8 mouse cellular contexts compared by ENCODE assay signal in the genomic region with DNA sequence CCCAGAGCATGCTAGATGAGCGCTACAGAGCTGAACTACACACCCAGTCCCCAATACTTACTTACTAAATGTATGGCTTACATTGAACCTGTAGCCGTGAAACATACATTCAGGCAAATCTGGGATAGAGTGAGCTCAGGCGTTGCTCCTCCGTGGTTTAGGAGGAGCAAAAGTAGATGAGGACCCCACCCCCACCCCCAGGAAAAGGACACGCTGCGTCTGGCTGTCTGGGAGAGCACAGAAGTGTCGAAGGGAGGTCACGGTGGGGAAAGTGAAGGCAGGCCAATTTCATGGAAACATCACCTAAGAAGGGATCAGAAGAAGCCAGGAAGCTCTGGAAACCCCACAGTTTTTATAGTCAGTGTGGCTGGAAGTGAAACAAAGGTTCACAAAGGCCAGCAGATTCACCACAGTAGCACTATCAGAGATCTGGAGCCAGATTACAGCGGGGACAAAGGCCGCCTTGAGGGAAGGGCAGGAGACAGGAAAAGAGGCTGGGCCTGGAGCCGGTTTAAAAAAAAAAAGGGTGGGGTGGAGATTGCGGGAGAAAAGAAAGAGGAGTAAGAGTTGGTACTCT. TPM values are rescaled to one million over a fixed set of nuclear protein-coding genes. Genes with fewer than 3 reads are reported as not detected.
DNase-seq lines count a peak whose midpoint lies in the region; ATAC-seq and TF ChIP-seq lines count a peak whose summit lies in the region.

No protein-coding gene starts in this region.

- peak; percentile 20; the same call in 1 of the 2 replicates for ATAC-seq in heart, postnatal 0 days (ENCODE audit: insufficient read depth, low read depth)
- ATAC-seq in hindbrain, embryonic 12.5 days (ENCODE audit: low FRiP score): no peak
- 0 out of 2 replicates have a peak, but pooled peaks have one; percentile 22 for ATAC-seq in midbrain, embryonic 11.5 days (ENCODE audit: low FRiP score)

- no peaks in the 10 kb centered on the region for H3K9me3 ChIP-seq in heart, postnatal 0 days (replicated peaks; ENCODE audit: control insufficient read depth, low read length)
- H3K9me3 ChIP-seq in hindbrain, embryonic 12.5 days (replicated peaks): no peaks in the 10 kb centered on the region
- no peaks in the 10 kb centered on the region for H3K9me3 ChIP-seq in midbrain, embryonic 11.5 days (ENCODE audit: control insufficient read depth, low read length)

- TF ChIP-seq CTCF in heart, postnatal 0 days (IDR thresholded peaks at IDR 0.05; ENCODE audit: low read depth): no peak

- H3K9ac ChIP-seq in heart, postnatal 0 days (replicated peaks; ENCODE audit: low read depth, low read length): peak overlapping the region; percentile 53
- peak overlapping the region; percentile 62 for H3K9ac ChIP-seq in hindbrain, embryonic 12.5 days
- H3K9ac ChIP-seq in midbrain, embryonic 11.5 days (ENCODE audit: low read length): peak overlapping the region; percentile 85

- H3K4me1 ChIP-seq in heart, postnatal 0 days (ENCODE audit: control insufficient read depth, insufficient read depth): peaks cover 15% of the 10 kb centered on the region; the same call in 1 of the 2 replicates
- H3K4me1 ChIP-seq in hindbrain, embryonic 12.5 days: peaks cover 10% of the 10 kb centered on the region
- peaks cover 10% of the 10 kb centered on the region for H3K4me1 ChIP-seq in midbrain, embryonic 11.5 days (ENCODE audit: control insufficient read depth, insufficient read depth, low read length)

- TF ChIP-seq EP300 in heart, postnatal 0 days (IDR thresholded peaks at IDR 0.05; ENCODE audit: low read depth): no peak

- no peaks in the 10 kb centered on the region for H3K36me3 ChIP-seq in heart, postnatal 0 days (replicated peaks; ENCODE audit: control insufficient read depth, insufficient read depth, low read length)
- H3K36me3 ChIP-seq in hindbrain, embryonic 12.5 days: no peaks in the 10 kb centered on the region
- H3K36me3 ChIP-seq in midbrain, embryonic 11.5 days (ENCODE audit: control insufficient read depth, insufficient read depth, low read length): no peaks in the 10 kb centered on the region

- H3K4me2 ChIP-seq in heart, postnatal 0 days (ENCODE audit: low read depth, low read length): peak overlapping the region; percentile 69
- peak overlapping the region; percentile 65 for H3K4me2 ChIP-seq in hindbrain, embryonic 12.5 days (replicated peaks)
- H3K4me2 ChIP-seq in midbrain, embryonic 11.5 days: peak overlapping the region; percentile 77

- H3K27me3 ChIP-seq in heart, postnatal 0 days (ENCODE audit: control insufficient read depth, insufficient read depth, low read length): no peaks in the 10 kb centered on the region
- no peaks in the 10 kb centered on the region for H3K27me3 ChIP-seq in hindbrain, embryonic 12.5 days
- no peaks in the 10 kb centered on the region for H3K27me3 ChIP-seq in midbrain, embryonic 11.5 days (ENCODE audit: control insufficient read depth, insufficient read depth, low read length)

- 6% methylated on average over 12 of the region's 12 CpGs for WGBS in heart, postnatal 0 days
- 3% methylated on average over 12 of the region's 12 CpGs for WGBS in hindbrain, embryonic 12.5 days
- 3% methylated on average over 12 of the region's 12 CpGs for WGBS in midbrain, embryonic 11.5 days

- H3K27ac ChIP-seq in heart, postnatal 0 days (ENCODE audit: low read depth): peak overlapping the region; percentile 94
- H3K27ac ChIP-seq in hindbrain, embryonic 12.5 days: peak overlapping the region; percentile 94
- peak overlapping the region; percentile 91 for H3K27ac ChIP-seq in midbrain, embryonic 11.5 days (ENCODE audit: low read depth, low read length)

- intact Hi-C loops in left cerebral cortex, postnatal 10 days (cut with DNase I): no loop called here

- peak overlapping the region; percentile 56 for H3K4me3 ChIP-seq in heart, postnatal 0 days (ENCODE audit: low read depth, low read length)
- H3K4me3 ChIP-seq in hindbrain, embryonic 12.5 days: peak overlapping the region; percentile 38
- H3K4me3 ChIP-seq in midbrain, embryonic 11.5 days (ENCODE audit: low read depth, low read length): peak overlapping the region; percentile 41

- peak; percentile 24 for DNase-seq in heart, postnatal 0 days (ENCODE audit: low spot score)
- no peak for DNase-seq in heart, adult 18-20 months
- peak; percentile 48 for DNase-seq in MN1 (ENCODE audit: low spot score)
- peak; percentile 95 for DNase-seq in midbrain, embryonic 11.5 days (ENCODE audit: low spot score, missing footprints)
- no peak for DNase-seq in cerebellum, adult 11-12 months
- no peak for DNase-seq in left cerebral cortex, postnatal 10 days (ENCODE audit: extremely low spot score in 1 of 2, low spot score in 2 of 2)
- DNase-seq in urinary bladder, adult 2 months (ENCODE audit: low spot score): no peak

RNA-seq across cellular contexts. Expression of gene Nsd1, which starts 20.0 kb away (rescaled TPM):
- 49.3 and 75.1 TPM in 2 replicates for total RNA-seq in heart, postnatal 0 days (2014; rRNA removed; ENCODE audit: low replicate concordance)
- 39.1 and 45.4 TPM in 2 replicates for polyA plus RNA-seq in heart, postnatal 0 days (2015; fragmentation: Nextera tagmentation; extraction: Ambion mirVana)
- 10 to 100 TPM; 51.8 to 51.9 TPM for total RNA-seq in heart, adult 18-20 months (2021)
- polyA plus RNA-seq in hindbrain, embryonic 12.5 days (2016; fragmentation: Nextera tagmentation; extraction: Ambion mirVana): 78.7 and 81.6 TPM in 2 replicates
- 68.0 TPM in 2 replicates for polyA plus RNA-seq in midbrain, embryonic 11.5 days (2014; fragmentation: Nextera tagmentation; extraction: Ambion mirVana)
- total RNA-seq in left cerebral cortex, postnatal 10 days (2021): 100 to 1,000 TPM; 141 to 149 TPM
- polyA plus RNA-seq in urinary bladder, adult 2 months (2012; rRNA removed): 25.8 and 32.1 TPM in 2 replicates

RNA-seq across cellular contexts. Expression of gene Fgfr4, which starts 37.2 kb away (rescaled TPM):
- total RNA-seq in heart, postnatal 0 days (2014; rRNA removed; ENCODE audit: low replicate concordance): not detected in 2 replicates
- polyA plus RNA-seq in heart, postnatal 0 days (2015; fragmentation: Nextera tagmentation; extraction: Ambion mirVana): 0.08 and 0.11 TPM in 2 replicates
- total RNA-seq in heart, adult 18-20 months (2021): under 1 TPM; 0.28 to 0.30 TPM
- polyA plus RNA-seq in hindbrain, embryonic 12.5 days (2016; fragmentation: Nextera tagmentation; extraction: Ambion mirVana): 2.7 and 2.9 TPM in 2 replicates
- polyA plus RNA-seq in midbrain, embryonic 11.5 days (2014; fragmentation: Nextera tagmentation; extraction: Ambion mirVana): 0.18 and 0.33 TPM in 2 replicates
- 1 to 10 TPM in 1 of 2 experiments, under 1 TPM in 1; 0.64 to 1.3 TPM for total RNA-seq in left cerebral cortex, postnatal 10 days (2021)
- 0.15 and 0.66 TPM in 2 replicates for polyA plus RNA-seq in urinary bladder, adult 2 months (2012; rRNA removed)

RNA-seq across cellular contexts. Expression of gene Gm17617, which starts 56.3 kb away (rescaled TPM):
- not detected in 2 replicates for total RNA-seq in heart, postnatal 0 days (2014; rRNA removed; ENCODE audit: low replicate concordance)
- not detected in 2 replicates for polyA plus RNA-seq in heart, postnatal 0 days (2015; fragmentation: Nextera tagmentation; extraction: Ambion mirVana)
- not detected for total RNA-seq in heart, adult 18-20 months (2021)
- polyA plus RNA-seq in hindbrain, embryonic 12.5 days (2016; fragmentation: Nextera tagmentation; extraction: Ambion mirVana): not detected in 2 replicates
- polyA plus RNA-seq in midbrain, embryonic 11.5 days (2014; fragmentation: Nextera tagmentation; extraction: Ambion mirVana): not detected in 2 replicates
- total RNA-seq in left cerebral cortex, postnatal 10 days (2021): not detected
- not detected in 2 replicates for polyA plus RNA-seq in urinary bladder, adult 2 months (2012; rRNA removed)

Comparison
In these comparisons a context has a peak if more than half of its experiments do, and no peak if none do; other contexts are left out.
1. DNase-seq: peak in heart, postnatal 0 days (single experiment), MN1 (single experiment) and midbrain, embryonic 11.5 days (single experiment); none in heart, adult 18-20 months (0 of 2), cerebellum, adult 11-12 months (single experiment), left cerebral cortex, postnatal 10 days (0 of 2) and urinary bladder, adult 2 months (single experiment).
2. Peak in every context shown above with its lines, with median percentiles within 50 percentile points of each other: H3K27ac ChIP-seq, H3K4me2 ChIP-seq, H3K4me3 ChIP-seq and H3K9ac ChIP-seq.